8 mouse cellular contexts compared by ENCODE assay signal in the genomic region with DNA sequence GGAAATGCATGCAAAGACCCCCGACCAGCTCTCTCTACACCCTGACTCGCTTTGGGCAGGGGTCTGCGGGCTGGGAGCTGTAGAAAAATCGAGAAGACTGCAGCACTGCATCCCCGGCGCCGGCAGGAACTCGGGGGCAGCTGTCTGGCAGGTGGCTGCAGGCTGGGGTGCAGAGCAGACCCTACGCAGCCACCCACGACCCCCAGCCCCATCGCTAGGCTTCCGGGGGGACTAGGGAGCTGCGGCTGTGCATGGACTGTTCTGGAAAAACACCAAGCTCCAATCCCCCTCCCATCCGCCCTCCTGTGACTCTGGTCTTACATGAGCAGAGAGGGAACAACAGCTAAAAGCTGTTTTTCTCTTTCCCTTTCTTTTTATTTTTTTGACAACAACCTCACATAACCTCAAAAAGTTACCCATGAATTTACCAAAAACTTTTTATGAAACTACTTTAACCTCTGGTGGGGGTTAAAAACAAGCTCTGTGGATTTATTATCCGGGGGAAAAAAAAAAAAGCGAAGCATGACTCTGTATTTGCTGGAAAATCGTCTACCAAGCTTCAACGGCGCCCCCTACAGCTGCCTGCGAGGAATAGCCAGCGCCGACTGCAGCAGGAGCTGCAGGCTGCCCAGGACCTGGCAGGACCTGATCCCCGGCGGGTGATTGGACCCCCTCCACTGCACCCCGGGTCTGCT. TPM values are rescaled to one million over a fixed set of nuclear protein-coding genes. Genes with fewer than 3 reads are reported as not detected.
DNase-seq lines count a peak whose midpoint lies in the region; ATAC-seq lines count a peak whose summit lies in the region.

No protein-coding gene starts in this region.

- peak; percentile 82 for ATAC-seq in hindbrain, embryonic 12.5 days (ENCODE audit: low FRiP score)

- peaks cover 15% of the 10 kb centered on the region for H3K27me3 ChIP-seq in hindbrain, embryonic 12.5 days

- H3K4me2 ChIP-seq in hindbrain, embryonic 12.5 days (replicated peaks): peak overlapping the region; percentile 86

- peak overlapping the region; percentile 66 for H3K27ac ChIP-seq in hindbrain, embryonic 12.5 days

- H3K9ac ChIP-seq in hindbrain, embryonic 12.5 days: peak overlapping the region; percentile 69

- under 1% methylated on average over 25 of the region's 25 CpGs for WGBS in hindbrain, embryonic 12.5 days

- peaks cover 18% of the 10 kb centered on the region for H3K4me1 ChIP-seq in hindbrain, embryonic 12.5 days

- H3K36me3 ChIP-seq in hindbrain, embryonic 12.5 days: no peaks in the 10 kb centered on the region

- H3K4me3 ChIP-seq in hindbrain, embryonic 12.5 days: peak overlapping the region; percentile 41

- DNase-seq in NIH3T3 (ENCODE audit: low read depth): peak; percentile 92
- peak; percentile 97 to 98 for DNase-seq in cerebellum, postnatal 10 days
- peak; percentile 72 to 89 for DNase-seq in frontal cortex, postnatal 10 days (ENCODE audit: low spot score in 2 of 2)
- peak; percentile 90 to 93 for DNase-seq in layer of hippocampus, postnatal 14 days (ENCODE audit: low spot score in 2 of 2)
- peak; percentile 94 for DNase-seq in lung, postnatal 14 days
- DNase-seq in ovary, postnatal 36 days (ENCODE audit: low spot score): peak; percentile 83
- peak; percentile 88 for DNase-seq in thymus, postnatal 14 days

- no peaks in the 10 kb centered on the region for H3K9me3 ChIP-seq in hindbrain, embryonic 12.5 days (replicated peaks)

RNA-seq across cellular contexts. Expression of a gene that starts 30.4 kb away (rescaled TPM):
- polyA plus RNA-seq in hindbrain, embryonic 12.5 days (2016; fragmentation: Nextera tagmentation; extraction: Ambion mirVana): 0.03 TPM in 1 of 2 replicates, not detected in the other
- 1 to 10 TPM; 9.4 to 9.7 TPM for total RNA-seq in layer of hippocampus, postnatal 14 days (2021)

Comparison
In these comparisons a context has a peak if more than half of its experiments do, and no peak if none do; other contexts are left out.
1. Peak in every context shown above with its lines: DNase-seq, ATAC-seq, H3K4me3 ChIP-seq and H3K27ac ChIP-seq.